Mouse (Mus musculus) midbrain, embryonic 14.5 days (tissue): ENCODE results near the gene Mtor. TPM values are rescaled to one million over a fixed set of nuclear protein-coding genes. Genes with fewer than 3 reads are reported as not detected.

Experiments used
- ATAC-seq: fragments of 200-750 bp; cut with Nextera tagmentation; 2 replicates; pipeline ENCODE4 v1.8.0; 2017; ENCODE audit warnings: moderate number of reproducible peaks, moderate library complexity; ENCODE audit not compliant: low FRiP score, low TSS enrichment
- DNase-seq: peaks from one replicate; pipeline ENCODE4 v3.0.0-alpha.2; 2015
- H3K27ac ChIP-seq: fragments of 300-500 bp; sonication (generic); replicated peaks from 2 replicates; pipeline ENCODE4 v1.5.1; 2014; ENCODE audit warnings: mild to moderate bottlenecking, low read depth, low read length, moderate library complexity
- H3K27me3 ChIP-seq: fragments of 300-500 bp; sonication (generic); 2 replicates; pipeline ENCODE4 v1.6.1; 2014; ENCODE audit warnings: low read length, control low read depth, mixed read lengths; ENCODE audit not compliant: control insufficient read depth, insufficient read depth
- H3K36me3 ChIP-seq: fragments of 300-500 bp; sonication (generic); 2 replicates; pipeline ENCODE4 v1.6.1; 2014; ENCODE audit warnings: low read length, control low read depth; ENCODE audit not compliant: control insufficient read depth, insufficient read depth
- H3K4me1 ChIP-seq: fragments of 300-500 bp; sonication (generic); 2 replicates; pipeline ENCODE4 v1.6.1; 2014; ENCODE audit warnings: mild to moderate bottlenecking, antibody characterized with exemption, low read length, control low read depth; ENCODE audit not compliant: control insufficient read depth, insufficient read depth
- H3K4me2 ChIP-seq: fragments of 300-500 bp; sonication (generic); 2 replicates; pipeline ENCODE4 v1.6.1; 2014; ENCODE audit warnings: mild to moderate bottlenecking, low read length, moderate library complexity
- H3K4me3 ChIP-seq: fragments of 300-500 bp; sonication (generic); replicated peaks from 2 replicates; pipeline ENCODE4 v1.5.1; 2014; ENCODE audit warnings: low read depth, low read length
- H3K9ac ChIP-seq: fragments of 300-500 bp; sonication (generic); replicated peaks from 2 replicates; pipeline ENCODE4 v1.6.1; 2014; ENCODE audit warnings: mild to moderate bottlenecking, low read length, moderate library complexity
- H3K9me3 ChIP-seq: fragments of 300-500 bp; sonication (generic); 2 replicates; pipeline ENCODE4 v1.6.1; 2016; ENCODE audit warnings: low read length, control low read depth, mixed read lengths; ENCODE audit not compliant: control insufficient read depth
- WGBS: fragments of 180-500 bp; shearing (Covaris S2); extraction: QIAGEN DNeasy Blood & Tissue Kit; methylation state at CpG from one replicate; pipeline ENCODE4 v1.1.7; 2014; 5-methylcytosine and 5-hydroxymethylcytosine counted together
- polyA plus RNA-seq: library from polyadenylated mRNA; unstranded; fragments of >200 nt; fragmentation: Nextera tagmentation; extraction: Ambion mirVana; gene quantifications from 2 replicates; pipeline ENCODE4 v1.2.1, GENCODE M21; 2014

Mtor gene
- polyA plus RNA-seq, 1 experiment from 2014 or later, result 34.8 TPM

GRCm38 (mm10) chr4:148484511-148484910 is 36.1 kb downstream of the Mtor start:
- no peaks in the 10 kb centered on the region for H3K9me3 ChIP-seq
- H3K27me3 ChIP-seq, result no peaks in the 10 kb centered on the region
- H3K36me3 ChIP-seq, result peaks cover 97% of the 10 kb centered on the region
- no peak for DNase-seq
- no peak overlapping the region for H3K27ac ChIP-seq
- no peak overlapping the region for H3K4me3 ChIP-seq
- no peaks in the 10 kb centered on the region for H3K4me1 ChIP-seq
- ATAC-seq, result no peak
- no peak overlapping the region for H3K9ac ChIP-seq
- H3K4me2 ChIP-seq, result no peak overlapping the region
- 94% methylated on average over 12 of the region's 12 CpGs for WGBS

- ATAC-seq (no peak), DNase-seq (no peak)
- 87% methylated on average over 2 of the region's 2 CpGs for WGBS
Measured at GRCm38 (mm10) chr4:148487841-148488240, 39.4 kb downstream of the Mtor start.

DNA sequence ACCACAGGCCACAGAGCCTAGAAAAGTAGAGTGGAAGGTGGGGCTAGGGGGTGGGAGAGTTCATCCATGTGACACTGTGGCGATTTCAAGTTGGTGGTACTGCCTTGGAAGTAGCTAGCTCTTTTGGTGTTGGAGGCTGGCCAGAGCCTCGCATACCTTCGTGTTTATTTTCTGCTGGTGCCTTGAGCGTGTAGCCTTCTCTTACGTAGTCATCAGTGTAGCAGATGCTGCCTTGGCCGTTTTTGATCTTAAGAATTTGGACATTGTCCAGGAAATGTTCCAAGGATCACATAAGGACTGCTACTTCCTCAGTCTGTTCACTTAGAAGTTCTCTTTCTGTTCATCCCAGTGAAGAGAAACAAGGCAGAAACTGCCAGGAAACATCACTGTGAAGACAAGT is 42.1 kb downstream of the Mtor start:
- Histone ChIP-seq H3K36me3 (peaks cover 89% of the 10 kb centered on the region), H3K4me2 (no peak overlapping the region), H3K27ac (no peak overlapping the region), H3K9me3 (no peaks in the 10 kb centered on the region), H3K4me3 (no peak overlapping the region), H3K9ac (no peak overlapping the region), H3K4me1 (no peaks in the 10 kb centered on the region), H3K27me3 (no peaks in the 10 kb centered on the region)
- ATAC-seq (no peak), DNase-seq (no peak)
- WGBS, result 88% methylated on average over 6 of the region's 6 CpGs

More at GRCm38 (mm10) chr4:148487841-148488240, 39.4 kb downstream of the Mtor start:
- no peak overlapping the region for H3K4me3 ChIP-seq
- H3K9ac ChIP-seq, result no peak overlapping the region
- no peaks in the 10 kb centered on the region for H3K9me3 ChIP-seq
- H3K27me3 ChIP-seq, result no peaks in the 10 kb centered on the region
- no peak overlapping the region for H3K4me2 ChIP-seq
- H3K36me3 ChIP-seq, result peaks cover 98% of the 10 kb centered on the region
- no peak overlapping the region for H3K27ac ChIP-seq
- H3K4me1 ChIP-seq, result no peaks in the 10 kb centered on the region

GRCm38 (mm10) chr4:148491448-148491847 is 43.0 kb downstream of the Mtor start:
- H3K9ac ChIP-seq, result no peak overlapping the region
- H3K9me3 ChIP-seq, result no peaks in the 10 kb centered on the region
- no peak overlapping the region for H3K27ac ChIP-seq
- no peak overlapping the region for H3K4me2 ChIP-seq
- no peaks in the 10 kb centered on the region for H3K27me3 ChIP-seq
- WGBS, result 93% methylated on average over 7 of the region's 7 CpGs
- ATAC-seq, result no peak
- no peak for DNase-seq
- H3K36me3 ChIP-seq, result peaks cover 89% of the 10 kb centered on the region
- no peaks in the 10 kb centered on the region for H3K4me1 ChIP-seq
- no peak overlapping the region for H3K4me3 ChIP-seq

GRCm38 (mm10) chr4:148495160-148495559 is 46.7 kb downstream of the Mtor start:
- H3K27ac ChIP-seq, result no peak overlapping the region
- ATAC-seq (no peak), DNase-seq (peak; percentile 43)
- no peaks in the 10 kb centered on the region for H3K9me3 ChIP-seq
- no peaks in the 10 kb centered on the region for H3K27me3 ChIP-seq
- 89% methylated on average over 6 of the region's 6 CpGs for WGBS
- H3K4me1 ChIP-seq, result no peaks in the 10 kb centered on the region
- H3K4me3 ChIP-seq, result no peak overlapping the region
- no peak overlapping the region for H3K9ac ChIP-seq
- H3K36me3 ChIP-seq, result peaks cover 85% of the 10 kb centered on the region
- H3K4me2 ChIP-seq, result no peak overlapping the region

DNA sequence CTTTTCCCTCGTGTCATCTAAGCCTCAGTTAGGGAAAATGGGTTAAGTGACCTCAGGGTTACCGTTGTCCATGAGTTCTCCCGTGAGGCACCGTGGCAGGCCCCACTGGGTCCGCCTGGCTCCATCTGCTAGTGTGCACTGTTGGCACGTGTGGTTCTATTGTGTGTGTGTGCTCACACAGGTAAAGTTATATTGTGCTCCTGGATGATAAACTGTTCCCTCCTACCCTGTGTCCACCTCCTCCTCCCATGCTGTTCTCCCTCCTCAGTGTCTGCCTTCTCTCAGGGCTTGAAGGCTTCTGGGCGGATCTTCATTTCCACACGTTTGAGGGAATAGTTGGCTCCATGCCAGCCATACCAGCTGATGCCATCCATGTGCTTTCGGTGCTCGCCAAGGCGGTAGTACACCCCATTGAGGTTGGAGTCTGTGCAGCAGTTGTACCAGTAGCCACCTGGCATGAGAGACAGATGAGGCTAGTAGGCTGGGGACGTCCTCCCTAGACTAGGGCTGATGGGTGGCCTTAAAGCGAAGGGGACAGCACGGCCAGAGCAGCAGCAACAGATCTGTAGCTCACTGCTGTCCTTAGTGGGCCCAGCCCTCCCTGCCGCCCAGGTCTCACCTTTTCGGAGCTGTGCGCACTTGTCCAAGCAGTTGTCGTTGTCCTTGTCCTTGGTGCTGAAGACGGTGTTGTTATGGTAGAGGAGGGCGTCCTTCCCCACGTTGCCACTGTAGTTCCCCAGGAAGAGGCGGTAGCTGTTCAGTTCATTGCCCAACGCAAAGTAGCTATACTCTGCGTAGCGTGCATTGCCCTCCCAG is 47.7 kb downstream of the Mtor start:
- Histone ChIP-seq H3K4me2 (no peak overlapping the region), H3K4me1 (no peaks in the 10 kb centered on the region), H3K9me3 (no peaks in the 10 kb centered on the region), H3K4me3 (no peak overlapping the region), H3K36me3 (peaks cover 85% of the 10 kb centered on the region), H3K27me3 (no peaks in the 10 kb centered on the region), H3K27ac (no peak overlapping the region; the same call in 1 of the 2 replicates), H3K9ac (no peak overlapping the region)
- ATAC-seq (peak; percentile 50), DNase-seq (peak; percentile 78)
- 79% methylated on average over 25 of the region's 25 CpGs for WGBS

DNA sequence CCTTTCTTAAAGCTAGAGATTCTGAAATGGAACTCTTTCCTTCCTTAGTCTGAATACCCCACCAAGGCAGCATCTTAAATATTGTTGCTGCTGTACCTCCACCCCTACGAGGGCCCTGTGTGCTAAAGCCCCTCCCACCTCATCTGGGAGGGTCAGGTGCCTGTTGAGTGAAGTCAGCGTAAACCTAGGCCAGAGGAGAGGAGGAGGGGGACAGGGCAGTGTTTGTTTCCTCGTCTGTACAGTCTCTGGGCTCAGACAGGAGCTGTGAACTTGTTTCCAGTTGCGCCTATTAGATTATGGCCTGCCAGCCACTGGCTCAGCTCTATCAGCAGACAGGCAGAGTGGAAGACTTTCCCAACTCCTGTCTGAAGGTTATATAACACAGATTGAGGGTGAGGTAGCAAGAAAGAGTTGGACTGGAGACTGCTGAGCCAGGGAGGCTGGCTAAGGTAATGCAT is 52.0 kb downstream of the Mtor start, which contains the start of gene Angptl7:
TSS of gene Angptl7 (minus strand) at position 51 of the 458 bp plus-strand sequence.
- H3K9ac ChIP-seq, result no peak within 1 kb of the TSS
- H3K4me1 ChIP-seq, result no peaks in the 10 kb centered on the region
- H3K27ac ChIP-seq, result no peak within 1 kb of the TSS
- no peaks in the 10 kb centered on the region for H3K9me3 ChIP-seq
- H3K4me3 ChIP-seq, result no peak within 1 kb of the TSS
- DNase-seq (no peak), ATAC-seq (no peak)
- peaks cover 88% of the 10 kb centered on the region for H3K36me3 ChIP-seq
- no peak within 1 kb of the TSS for H3K4me2 ChIP-seq
- 72% methylated on average over 4 of the region's 4 CpGs for WGBS
- H3K27me3 ChIP-seq, result no peaks in the 10 kb centered on the region

DNA sequence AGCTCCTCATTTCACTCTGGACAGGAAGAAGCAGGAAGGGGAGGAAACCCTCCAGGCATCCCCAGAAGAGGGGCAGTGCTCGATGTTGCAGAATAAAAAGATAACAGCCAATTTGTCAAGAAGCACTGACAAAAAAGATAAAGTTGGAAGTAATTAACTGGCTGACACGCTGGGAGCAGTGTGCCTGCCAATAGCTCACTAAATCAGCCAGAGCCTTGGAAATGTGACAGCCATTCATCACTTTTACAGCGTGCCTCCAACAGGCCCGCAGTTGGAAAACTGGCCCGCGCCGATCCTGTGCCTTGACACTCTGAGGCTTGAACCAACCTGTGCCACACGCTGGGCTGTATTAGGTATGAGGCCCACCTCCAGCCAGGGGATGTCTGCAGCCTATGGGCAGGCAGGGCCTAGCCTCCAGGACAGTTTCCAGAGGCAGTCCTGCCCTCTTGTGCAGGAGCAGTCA is 56.1 kb downstream of the Mtor start:
- Histone ChIP-seq H3K9ac (no peak overlapping the region), H3K4me1 (no peaks in the 10 kb centered on the region), H3K4me3 (no peak overlapping the region), H3K4me2 (no peak overlapping the region), H3K27me3 (no peaks in the 10 kb centered on the region), H3K9me3 (no peaks in the 10 kb centered on the region), H3K36me3 (peaks cover 77% of the 10 kb centered on the region), H3K27ac (no peak overlapping the region)
- ATAC-seq, result no peak
- WGBS, result 86% methylated on average over 8 of the region's 8 CpGs
- DNase-seq, result peak; percentile 24

DNA sequence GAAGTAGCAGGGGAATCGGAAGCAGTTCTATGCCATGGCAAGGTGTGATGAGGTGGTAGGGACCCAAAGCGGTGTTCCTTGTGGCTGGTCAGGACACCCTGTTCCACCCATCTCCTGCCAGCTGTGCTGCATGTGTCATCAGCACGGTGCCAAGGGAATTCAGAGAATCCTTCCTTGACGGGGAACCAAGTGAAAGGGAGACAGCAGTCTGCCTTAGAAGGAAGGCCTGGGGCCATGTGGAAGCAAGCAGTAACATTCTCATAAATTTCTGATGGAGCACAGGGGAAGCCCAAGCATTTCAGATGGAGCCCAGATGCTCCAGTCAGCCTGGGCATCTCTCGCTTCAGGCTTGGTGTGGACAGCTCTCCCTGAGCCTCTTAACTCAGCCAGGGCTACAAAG is 59.2 kb downstream of the Mtor start:
- peaks cover 74% of the 10 kb centered on the region for H3K36me3 ChIP-seq

More for the DNA sequence above, 59.2 kb downstream of the Mtor start:
- DNase-seq (no peak), ATAC-seq (no peak)
- no peak overlapping the region for H3K27ac ChIP-seq
- no peaks in the 10 kb centered on the region for H3K9me3 ChIP-seq
- no peaks in the 10 kb centered on the region for H3K4me1 ChIP-seq
- H3K27me3 ChIP-seq, result no peaks in the 10 kb centered on the region
- 84% methylated on average over 5 of the region's 5 CpGs for WGBS
- H3K4me2 ChIP-seq, result no peak overlapping the region
- H3K4me3 ChIP-seq, result no peak overlapping the region
- H3K9ac ChIP-seq, result no peak overlapping the region
